Mouse (Mus musculus) midbrain, embryonic 12.5 days (tissue): Measurements from ENCODE around the gene Cacnb2. TPM values are rescaled to one million over a fixed set of nuclear protein-coding genes. Genes with fewer than 3 reads are reported as not detected.

ENCODE experiments used
- ATAC-seq: fragments of 200-750 bp; cut with Nextera tagmentation; 2 replicates; pipeline ENCODE4 v1.8.0; 2017; ENCODE audit warnings: low read depth, moderate TSS enrichment, moderate library complexity; ENCODE audit not compliant: low FRiP score
- H3K27ac ChIP-seq: fragments of 300-500 bp; sonication (generic); replicated peaks from 2 replicates; pipeline ENCODE4 v1.5.1; 2016; ENCODE audit warnings: mild to moderate bottlenecking
- H3K27me3 ChIP-seq: fragments of 300-500 bp; sonication (generic); 2 replicates; pipeline ENCODE4 v1.6.1; 2016; ENCODE audit warnings: mild to moderate bottlenecking
- H3K36me3 ChIP-seq: fragments of 300-500 bp; sonication (generic); 2 replicates; pipeline ENCODE4 v1.6.1; 2016
- H3K4me1 ChIP-seq: fragments of 300-500 bp; sonication (generic); 2 replicates; pipeline ENCODE4 v1.6.1; 2016
- H3K4me2 ChIP-seq: fragments of 300-500 bp; sonication (generic); replicated peaks from 2 replicates; pipeline ENCODE4 v1.6.1; 2016; ENCODE audit warnings: mild to moderate bottlenecking, moderate library complexity
- H3K4me3 ChIP-seq: fragments of 300-500 bp; sonication (generic); 2 replicates; pipeline ENCODE4 v1.5.1; 2016; ENCODE audit warnings: mild to moderate bottlenecking
- H3K9ac ChIP-seq: fragments of 300-500 bp; sonication (generic); replicated peaks from 2 replicates; pipeline ENCODE4 v1.6.1; 2016; ENCODE audit warnings: mild to moderate bottlenecking, moderate library complexity
- H3K9me3 ChIP-seq: fragments of 300-500 bp; sonication (generic); 2 replicates; pipeline ENCODE4 v1.6.1; 2016; ENCODE audit warnings: mild to moderate bottlenecking
- WGBS: fragments of 180-500 bp; shearing (Covaris S2); methylation state at CpG from one replicate; pipeline ENCODE4 v1.1.7; 2016; 5-methylcytosine and 5-hydroxymethylcytosine counted together
- polyA plus RNA-seq: library from polyadenylated mRNA; unstranded; fragments of >200 nt; fragmentation: Nextera tagmentation; extraction: Ambion mirVana; gene quantifications from 2 replicates; pipeline ENCODE4 v1.2.1, GENCODE M21; 2016

The Cacnb2 gene
- 2.2 and 2.7 TPM in 2 replicates for polyA plus RNA-seq

DNA sequence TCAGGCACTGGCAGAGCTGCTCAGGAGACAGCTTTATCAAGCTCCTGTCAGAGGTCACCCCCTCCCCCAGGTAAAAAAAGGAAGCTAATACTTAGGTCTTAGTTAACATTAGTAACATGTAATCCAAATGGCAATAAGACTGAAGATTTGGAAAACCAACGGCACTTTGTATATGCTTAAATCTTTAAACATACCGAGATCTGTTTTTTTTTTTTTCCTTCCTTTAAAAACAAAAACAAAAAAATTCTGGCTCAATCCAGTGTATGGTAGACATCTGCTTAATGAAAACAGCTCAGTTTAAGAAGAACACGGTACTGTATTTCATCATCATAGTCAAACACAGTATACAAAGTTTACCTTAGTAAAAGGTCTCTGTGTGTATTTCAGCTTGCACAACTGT is at the start of gene Cacnb2:
Gene Cacnb2 (plus strand): TSS at position 301 of the 400 bp plus-strand sequence.
- H3K27me3 ChIP-seq: peaks cover 41% of the 10 kb centered on the region
- no peak for ATAC-seq

DNA sequence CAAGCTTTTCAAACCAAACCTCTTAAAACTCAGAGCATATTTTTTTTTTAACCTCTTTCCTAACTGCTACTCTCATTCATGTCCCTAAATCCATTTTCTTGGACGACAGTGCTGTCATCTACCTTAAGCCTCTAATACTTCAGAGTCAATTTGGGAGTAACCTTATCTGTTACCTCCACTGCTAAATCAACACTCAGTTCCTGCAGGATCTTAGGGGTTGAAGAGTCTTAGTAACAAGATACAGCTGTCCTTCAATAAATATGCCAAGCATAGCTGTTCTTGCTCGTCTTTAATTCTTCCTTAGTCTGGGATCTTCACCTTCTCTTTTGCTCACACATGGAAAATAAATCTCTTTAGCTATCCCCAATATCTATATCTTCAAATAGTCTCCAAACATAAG is 34.9 kb upstream of the Cacnb2 start:
- H3K4me1 ChIP-seq: no peaks in the 10 kb centered on the region
- H3K36me3 ChIP-seq: no peaks in the 10 kb centered on the region
- H3K27me3 ChIP-seq: no peaks in the 10 kb centered on the region
- WGBS: 66% methylated on average over 2 of the region's 2 CpGs
- H3K4me2 ChIP-seq: no peak overlapping the region
- no peak overlapping the region for H3K27ac ChIP-seq
- H3K4me3 ChIP-seq: no peak overlapping the region
- H3K9me3 ChIP-seq: no peaks in the 10 kb centered on the region
- ATAC-seq: no peak
- H3K9ac ChIP-seq: no peak overlapping the region

More for the DNA sequence above, at the start of gene Cacnb2:
- H3K9ac ChIP-seq: peak within 1 kb of the TSS; percentile 70
- peak within 1 kb of the TSS; percentile 60 for H3K4me3 ChIP-seq
- WGBS: 59% methylated on average over 3 of the region's 3 CpGs
- H3K4me2 ChIP-seq: peak within 1 kb of the TSS; percentile 92
- H3K9me3 ChIP-seq: no peaks in the 10 kb centered on the region
- peaks cover 18% of the 10 kb centered on the region for H3K4me1 ChIP-seq
- H3K36me3 ChIP-seq: no peaks in the 10 kb centered on the region
- no peak within 1 kb of the TSS for H3K27ac ChIP-seq

DNA sequence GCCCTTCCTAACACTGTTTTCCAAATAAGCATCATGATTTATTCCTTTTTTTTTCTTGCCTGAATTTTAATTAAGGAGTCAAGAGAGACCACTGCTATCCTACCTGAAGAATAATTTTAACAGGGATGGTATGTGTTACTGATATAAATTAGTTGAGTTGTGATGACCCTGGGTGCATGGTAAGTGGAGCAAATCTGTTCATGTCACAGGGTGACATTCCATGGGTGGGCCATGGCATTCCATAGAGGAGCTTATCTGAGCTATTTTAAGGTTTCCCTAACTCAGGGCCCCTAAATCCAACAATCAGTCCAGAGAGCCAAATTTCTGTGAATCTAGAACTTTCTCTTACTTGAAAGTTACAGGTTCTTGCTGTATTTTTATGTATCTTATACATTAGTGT is 31.6 kb upstream of the Cacnb2 start:
- Histone ChIP-seq H3K36me3 (no peaks in the 10 kb centered on the region), H3K4me1 (no peaks in the 10 kb centered on the region), H3K4me2 (no peak overlapping the region), H3K9me3 (no peaks in the 10 kb centered on the region), H3K9ac (no peak overlapping the region), H3K4me3 (no peak overlapping the region), H3K27me3 (no peaks in the 10 kb centered on the region), H3K27ac (no peak overlapping the region)
- no peak for ATAC-seq

DNA sequence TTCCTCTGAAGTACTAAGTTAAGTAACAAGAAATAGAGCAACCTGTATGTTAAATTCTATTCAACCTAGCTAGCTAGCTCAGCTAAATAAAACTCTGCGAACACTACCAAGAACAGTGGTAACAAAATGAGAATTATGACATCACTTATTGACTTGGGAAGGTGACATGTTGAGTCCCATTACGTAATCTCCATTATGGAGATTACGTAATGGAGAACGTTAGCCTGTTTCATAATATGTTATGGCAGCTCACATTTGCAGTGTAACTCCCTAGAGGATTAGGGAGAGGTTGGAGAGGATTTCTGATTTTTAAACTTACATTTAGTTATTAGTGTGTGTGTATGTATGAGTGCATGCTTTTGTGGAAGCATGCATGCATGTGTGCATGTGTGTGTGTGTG is 13.3 kb upstream of the Cacnb2 start:
- H3K4me3 ChIP-seq: no peak overlapping the region
- WGBS: 84% methylated on average over 4 of the region's 4 CpGs
- H3K4me2 ChIP-seq: no peak overlapping the region
- ATAC-seq: no peak
- H3K9me3 ChIP-seq: no peaks in the 10 kb centered on the region
- no peaks in the 10 kb centered on the region for H3K27me3 ChIP-seq
- no peaks in the 10 kb centered on the region for H3K4me1 ChIP-seq
- no peaks in the 10 kb centered on the region for H3K36me3 ChIP-seq
- H3K27ac ChIP-seq: no peak overlapping the region
- H3K9ac ChIP-seq: no peak overlapping the region

DNA sequence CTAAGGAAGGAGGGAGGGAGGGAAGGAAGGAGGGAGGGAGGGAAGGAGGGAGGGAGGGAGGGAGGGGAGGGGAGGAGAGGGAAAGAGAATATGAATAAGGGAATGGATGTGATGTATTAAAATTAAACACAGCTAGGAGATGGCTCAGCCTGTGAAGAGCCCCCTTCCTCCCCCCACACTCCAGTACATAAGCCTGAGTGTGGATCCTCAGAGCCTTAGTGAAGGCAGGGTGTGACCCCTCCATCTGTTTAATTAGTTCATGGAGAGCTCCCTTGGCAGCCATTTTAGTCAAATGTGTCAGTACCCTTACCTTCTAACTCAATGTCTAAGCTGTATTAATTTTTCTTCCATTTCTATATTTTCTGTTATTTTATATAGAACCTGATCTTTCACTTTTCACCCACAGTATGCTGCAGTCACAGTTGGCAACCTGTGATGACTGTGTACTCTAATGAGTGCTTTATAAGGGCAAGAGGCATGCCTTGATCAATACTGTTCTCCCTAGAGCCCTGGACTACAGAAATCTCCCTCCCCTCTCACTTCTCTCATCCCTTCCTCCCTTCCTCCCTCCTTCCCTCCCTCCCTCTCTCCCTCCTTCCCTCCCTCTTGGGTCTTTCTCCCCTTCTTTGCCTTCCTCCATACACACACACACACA is 4.9 kb upstream of the Cacnb2 start:
- H3K9me3 ChIP-seq: no peaks in the 10 kb centered on the region
- no peak for ATAC-seq
- no peaks in the 10 kb centered on the region for H3K4me1 ChIP-seq
- no peak overlapping the region for H3K9ac ChIP-seq
- H3K27me3 ChIP-seq: peaks cover 6% of the 10 kb centered on the region
- no peak overlapping the region for H3K27ac ChIP-seq
- no peaks in the 10 kb centered on the region for H3K36me3 ChIP-seq
- no peak overlapping the region for H3K4me2 ChIP-seq
- no peak overlapping the region for H3K4me3 ChIP-seq

DNA sequence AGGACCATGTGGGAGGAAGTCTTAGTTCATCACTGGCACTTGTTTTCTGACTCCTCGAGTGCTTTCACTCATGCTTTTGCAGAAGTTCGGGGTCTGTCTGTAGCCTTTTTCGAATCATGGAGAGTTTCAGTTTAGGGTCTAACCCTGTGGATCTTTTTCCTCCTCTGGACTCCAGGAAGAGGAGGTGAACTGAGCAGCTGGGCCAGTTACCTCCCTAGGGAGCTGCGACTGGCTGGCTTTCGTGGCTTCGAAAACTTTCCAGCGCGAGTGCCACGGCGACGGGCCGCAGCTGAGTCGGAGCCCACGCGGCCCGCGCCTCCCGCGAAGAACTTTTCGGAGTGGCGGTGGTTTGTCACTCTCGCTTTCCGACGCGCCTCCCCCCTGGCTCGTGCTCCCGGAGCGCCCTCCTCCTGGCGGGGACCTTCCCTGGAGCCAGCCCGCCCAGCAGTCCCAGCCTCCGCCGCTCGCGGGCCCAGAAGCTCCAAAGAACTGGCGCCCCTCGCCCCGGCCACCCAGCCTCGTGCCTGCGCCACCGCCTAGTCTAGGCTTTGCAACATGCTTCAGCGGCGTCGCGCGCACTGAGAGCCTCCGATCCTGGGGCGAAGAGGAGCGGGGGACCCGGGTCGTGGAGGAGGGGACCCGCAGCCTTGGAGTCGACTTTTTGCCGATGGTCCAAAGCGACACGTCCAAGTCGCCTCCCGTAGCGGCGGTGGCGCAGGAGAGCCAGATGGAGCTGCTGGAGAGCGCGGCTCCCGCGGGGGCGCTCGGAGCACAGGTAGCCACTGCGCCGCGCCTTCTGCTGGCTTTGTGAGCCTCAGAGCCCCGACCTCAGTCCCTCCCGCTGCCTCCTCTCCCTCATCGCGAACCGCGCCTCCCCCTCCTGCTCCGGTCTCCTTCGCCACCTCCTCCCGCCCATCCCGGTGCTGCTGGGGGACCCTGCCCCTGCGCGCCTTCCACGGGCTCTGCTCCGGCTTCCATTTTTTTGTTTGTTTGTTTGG is 1.2 kb downstream of the Cacnb2 start:
- H3K36me3 ChIP-seq: no peaks in the 10 kb centered on the region
- H3K4me3 ChIP-seq: peak overlapping the region; percentile 60
- peak overlapping the region; percentile 70 for H3K9ac ChIP-seq
- peak overlapping the region; percentile 92 for H3K4me2 ChIP-seq
- WGBS: under 1% methylated on average over 71 of the region's 83 CpGs
- peaks cover 24% of the 10 kb centered on the region for H3K4me1 ChIP-seq
- no peaks in the 10 kb centered on the region for H3K9me3 ChIP-seq
- peak; percentile 87 for ATAC-seq
- peaks cover 41% of the 10 kb centered on the region for H3K27me3 ChIP-seq
- peak overlapping the region; percentile 35; the same call in 1 of the 2 replicates for H3K27ac ChIP-seq

DNA sequence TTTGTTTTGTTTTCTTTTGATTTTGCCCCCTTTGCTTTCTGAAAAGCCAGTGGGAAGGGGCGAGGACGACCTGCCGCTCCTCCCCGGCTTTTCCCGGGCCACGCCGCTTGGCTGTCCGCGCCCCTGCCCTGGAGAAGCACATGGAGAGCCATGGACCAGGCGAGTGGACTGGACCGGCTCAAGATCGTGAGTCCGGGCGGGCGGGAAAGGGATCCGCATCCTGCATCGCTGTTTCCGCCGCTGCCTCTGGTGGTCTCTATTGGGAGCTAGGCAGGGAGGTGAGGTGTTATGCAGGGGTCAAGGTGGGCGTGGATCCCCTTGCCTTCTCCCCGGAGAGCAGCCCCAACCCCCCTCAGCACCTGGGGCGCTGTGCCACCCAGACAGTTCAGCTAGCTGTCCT is 1.9 kb downstream of the Cacnb2 start:
- Histone ChIP-seq H3K27me3 (peaks cover 41% of the 10 kb centered on the region), H3K4me1 (peaks cover 24% of the 10 kb centered on the region), H3K4me2 (peak overlapping the region; percentile 92), H3K27ac (peak overlapping the region; percentile 35; the same call in 1 of the 2 replicates), H3K9me3 (no peaks in the 10 kb centered on the region), H3K36me3 (no peaks in the 10 kb centered on the region), H3K4me3 (peak overlapping the region; percentile 60), H3K9ac (peak overlapping the region; percentile 70)
- peak; percentile 64 for ATAC-seq
- under 1% methylated on average over 22 of the region's 22 CpGs for WGBS

DNA sequence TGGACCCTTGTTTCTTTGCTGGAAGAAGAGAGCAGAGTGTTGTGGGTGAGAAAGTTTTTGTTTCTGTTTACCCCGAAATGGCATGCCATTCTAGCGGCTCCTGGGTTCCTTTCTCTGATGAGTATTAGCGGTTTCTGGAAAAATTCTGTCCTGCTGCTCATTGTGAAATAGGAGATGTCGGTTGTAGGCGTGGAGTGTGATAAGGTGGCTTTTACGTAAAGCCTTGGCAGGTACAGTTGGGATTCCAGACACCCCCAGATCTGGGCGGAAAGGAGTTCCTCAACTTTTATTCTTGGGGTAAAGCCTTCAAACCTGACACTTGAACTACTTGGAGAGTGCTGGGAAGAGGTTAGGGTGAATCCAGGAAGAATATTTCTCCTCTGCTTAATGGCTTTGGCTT is 2.3 kb downstream of the Cacnb2 start:
- ATAC-seq: no peak
- Histone ChIP-seq H3K4me2 (peak overlapping the region; percentile 92), H3K36me3 (no peaks in the 10 kb centered on the region), H3K27ac (no peak overlapping the region), H3K4me3 (peak overlapping the region; percentile 60), H3K4me1 (peaks cover 24% of the 10 kb centered on the region), H3K27me3 (peaks cover 41% of the 10 kb centered on the region), H3K9ac (peak overlapping the region; percentile 70), H3K9me3 (no peaks in the 10 kb centered on the region)
- 10% methylated on average over 7 of the region's 7 CpGs for WGBS

DNA sequence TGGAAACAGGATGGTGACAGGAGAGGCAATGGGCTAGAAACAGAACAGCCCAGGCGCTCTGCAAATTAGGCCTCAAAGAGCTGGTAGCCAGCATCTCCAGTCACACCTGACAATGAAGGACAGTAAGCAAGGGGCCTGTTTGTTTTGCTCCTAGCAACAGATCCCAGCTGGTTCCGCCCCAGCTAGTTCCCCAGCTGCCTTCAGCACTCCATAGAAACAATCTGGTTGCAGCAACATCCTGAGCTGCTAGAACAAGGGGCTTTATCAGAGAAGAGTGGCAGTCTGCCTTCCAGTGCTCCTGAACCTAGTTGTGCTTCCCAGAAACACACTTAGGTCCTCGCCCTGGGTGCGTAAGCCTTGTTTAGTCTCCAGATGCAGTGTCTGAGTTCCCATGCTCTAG is 5.7 kb downstream of the Cacnb2 start:
- H3K4me3 ChIP-seq: no peak overlapping the region
- 34% methylated on average over 4 of the region's 4 CpGs for WGBS
- no peak overlapping the region for H3K9ac ChIP-seq
- no peak overlapping the region for H3K4me2 ChIP-seq
- H3K9me3 ChIP-seq: no peaks in the 10 kb centered on the region
- peaks cover 30% of the 10 kb centered on the region for H3K27me3 ChIP-seq
- H3K4me1 ChIP-seq: peaks cover 18% of the 10 kb centered on the region
- H3K27ac ChIP-seq: no peak overlapping the region
- no peaks in the 10 kb centered on the region for H3K36me3 ChIP-seq
- ATAC-seq: 0 out of 2 replicates have a peak, but pooled peaks have one; percentile 3

DNA sequence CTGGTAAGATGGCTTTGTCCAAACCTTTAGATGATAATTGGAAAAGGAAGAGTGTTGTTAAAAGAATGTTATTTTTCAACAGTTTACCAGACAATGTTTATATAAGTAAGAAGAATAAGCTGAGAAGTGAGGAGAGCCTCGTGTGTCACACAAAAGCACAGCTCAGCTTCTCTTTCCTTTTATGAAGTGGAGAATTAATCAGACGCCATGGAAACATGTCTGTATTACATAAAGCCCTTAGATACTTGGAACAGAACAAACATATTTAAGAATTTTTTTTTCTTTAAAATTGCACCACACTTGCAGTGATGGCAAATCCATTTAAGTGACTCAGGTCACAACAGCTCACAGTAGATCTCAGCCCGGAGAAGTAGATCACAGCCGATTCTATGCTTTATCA is 9.8 kb downstream of the Cacnb2 start:
- Histone ChIP-seq H3K4me3 (no peak overlapping the region), H3K9me3 (no peaks in the 10 kb centered on the region), H3K4me1 (peaks cover 6% of the 10 kb centered on the region; the same call in 1 of the 2 replicates), H3K4me2 (no peak overlapping the region), H3K27me3 (no peaks in the 10 kb centered on the region), H3K27ac (no peak overlapping the region), H3K36me3 (no peaks in the 10 kb centered on the region), H3K9ac (no peak overlapping the region)
- ATAC-seq: no peak
- 60% methylated on average over 4 of the region's 4 CpGs for WGBS

DNA sequence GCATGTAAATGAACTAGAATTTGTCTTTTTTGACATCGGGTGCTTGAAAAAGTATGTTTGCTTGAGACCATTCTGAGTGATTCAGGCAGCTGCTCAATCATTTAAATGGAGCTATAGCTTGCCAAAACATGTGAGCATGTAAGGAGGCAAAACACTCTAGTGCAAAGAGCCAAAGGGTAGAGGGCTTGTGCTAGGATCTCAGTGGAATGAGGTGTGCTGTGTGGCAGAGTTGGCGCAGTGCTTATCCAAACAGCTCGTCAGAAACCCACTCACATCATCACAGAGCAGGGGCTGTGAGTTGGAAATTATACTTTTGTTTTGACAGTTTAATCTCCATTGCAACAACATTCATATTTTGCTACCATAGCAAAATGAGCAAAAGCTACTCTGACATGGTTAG is 13.5 kb downstream of the Cacnb2 start:
- ATAC-seq: no peak
- no peak overlapping the region for H3K9ac ChIP-seq
- no peak overlapping the region for H3K4me3 ChIP-seq
- H3K27ac ChIP-seq: no peak overlapping the region
- H3K4me1 ChIP-seq: no peaks in the 10 kb centered on the region
- H3K4me2 ChIP-seq: no peak overlapping the region
- 89% methylated on average over 3 of the region's 3 CpGs for WGBS
- no peaks in the 10 kb centered on the region for H3K36me3 ChIP-seq
- no peaks in the 10 kb centered on the region for H3K27me3 ChIP-seq
- no peaks in the 10 kb centered on the region for H3K9me3 ChIP-seq
